Mouse (Mus musculus) testis, adult 2 months (tissue): ENCODE data around the gene Gm20388.

Experiments used
- CTCF ChIP-seq: fragments of 200-500 bp; IDR thresholded peaks from 2 replicates; pipeline ENCODE4 v1.5.1; 2012; ENCODE audit warnings: low read depth, mild to moderate bottlenecking, inconsistent platforms, low read length, moderate library complexity; ENCODE audit not compliant: control insufficient read depth, insufficient read depth, insufficient replicate concordance
- POLR2A ChIP-seq: fragments of 200-500 bp; IDR thresholded peaks from 2 replicates; pipeline ENCODE4 v1.6.1; 2012; ENCODE audit warnings: low read depth, mild to moderate bottlenecking, inconsistent platforms, low read length, moderate library complexity; ENCODE audit not compliant: control insufficient read depth

- TF ChIP-seq POLR2A (no peak), CTCF (no peak)
Observed at GRCm38 (mm10) chr8:124170671-124171070, 4260.0 kb downstream of the Gm20388 start.
